Mouse (Mus musculus): ENCODE results near the gene Wdtc1.

Gene Wdtc1

GRCm38 (mm10) chr4:133328129-133328528, 25.2 kb downstream of the Wdtc1 start:
- in situ Hi-C loops (cut with MboI, MseI), result no loop called here

- in situ Hi-C loops (cut with MboI, MseI), result no loop called here
These were observed 33.6 kb downstream of the Wdtc1 start for GRCm38 (mm10) chr4:133319667-133320066.

- in situ Hi-C loops (cut with MboI, MseI), result no loop called here
These were observed 37.3 kb downstream of the Wdtc1 start for GRCm38 (mm10) chr4:133315991-133316390.

- in situ Hi-C loops (cut with MboI, MseI), result no loop called here
These were observed 38.4 kb downstream of the Wdtc1 start for GRCm38 (mm10) chr4:133314896-133315295.

- in situ Hi-C loops (cut with MboI, MseI), result no loop called here
These were observed 43.3 kb downstream of the Wdtc1 start for GRCm38 (mm10) chr4:133309948-133310347.

GRCm38 (mm10) chr4:133307331-133307730, 46.0 kb downstream of the Wdtc1 start:
- in situ Hi-C loops (cut with MboI, MseI), result no loop called here

- in situ Hi-C loops (cut with MboI, MseI), result no loop called here
These were observed 47.5 kb downstream of the Wdtc1 start for GRCm38 (mm10) chr4:133305825-133306224.

- in situ Hi-C loops (cut with MboI, MseI), result no loop called here
These were observed 48.5 kb downstream of the Wdtc1 start for GRCm38 (mm10) chr4:133304770-133305169.

GRCm38 (mm10) chr4:133302668-133303067, 50.6 kb downstream of the Wdtc1 start:
- in situ Hi-C loops (cut with MboI, MseI), result no loop called here

GRCm38 (mm10) chr4:133301802-133302201, 51.5 kb downstream of the Wdtc1 start:
- in situ Hi-C loops (cut with MboI, MseI), result no loop called here

- in situ Hi-C loops (cut with MboI, MseI), result no loop called here
These were observed 52.9 kb downstream of the Wdtc1 start for GRCm38 (mm10) chr4:133300421-133300820.

- in situ Hi-C loops (cut with MboI, MseI), result loop anchor here (5.0 kb wide), 2 partner anchors 52 to 87 kb away; partner anchors contain the start of genes Cd164l2 and Gpr3
These were observed 53.6 kb downstream of the Wdtc1 start for GRCm38 (mm10) chr4:133299701-133300100.

- in situ Hi-C loops (cut with MboI, MseI), result loop anchor here (5.0 kb wide), 2 partner anchors 51 to 86 kb away; partner anchors contain the start of genes Cd164l2 and Gpr3
These were observed 54.5 kb downstream of the Wdtc1 start for GRCm38 (mm10) chr4:133298516-133299365.

- in situ Hi-C loops (cut with MboI, MseI), result loop anchor here (5.0 kb wide), 2 partner anchors 51 to 86 kb away; partner anchors contain the start of genes Cd164l2 and Gpr3
These were observed 55.5 kb downstream of the Wdtc1 start for GRCm38 (mm10) chr4:133297801-133298238.

GRCm38 (mm10) chr4:133297360-133297759, 55.9 kb downstream of the Wdtc1 start:
- in situ Hi-C loops (cut with MboI, MseI), result loop anchor here (5.0 kb wide), 2 partner anchors 50 to 85 kb away; partner anchors contain the start of genes Cd164l2 and Gpr3

- in situ Hi-C loops (cut with MboI, MseI), result no loop called here
These were observed 59.2 kb downstream of the Wdtc1 start for GRCm38 (mm10) chr4:133294084-133294483.

- in situ Hi-C loops (cut with MboI, MseI), result no loop called here
These were observed 60.1 kb downstream of the Wdtc1 start for GRCm38 (mm10) chr4:133292901-133293843.

- in situ Hi-C loops (cut with MboI, MseI), result no loop called here
These were observed 60.9 kb downstream of the Wdtc1 start for GRCm38 (mm10) chr4:133292405-133292804.

- in situ Hi-C loops (cut with MboI, MseI), result no loop called here
These were observed 62.0 kb downstream of the Wdtc1 start for GRCm38 (mm10) chr4:133291255-133291654.

- in situ Hi-C loops (cut with MboI, MseI), result no loop called here
These were observed 66.7 kb downstream of the Wdtc1 start for GRCm38 (mm10) chr4:133286476-133287077.

- in situ Hi-C loops (cut with MboI, MseI), result no loop called here
These were observed 67.3 kb downstream of the Wdtc1 start for GRCm38 (mm10) chr4:133285950-133286349.
